Mouse (Mus musculus) liver, embryonic 12.5 days (tissue): ENCODE results near the gene Gm7970. TPM values are rescaled to one million over a fixed set of nuclear protein-coding genes. Genes with fewer than 3 reads are reported as not detected.
"Not testable (repeated sequence)": the region's sequence is repeated elsewhere in the genome, so short reads cannot be mapped to it uniquely, and the experiment has no call there.

Source experiments
- ATAC-seq: fragments of 200-750 bp; cut with Nextera tagmentation; 2 replicates; pipeline ENCODE4 v1.8.0; 2017; ENCODE audit warnings: moderate number of reproducible peaks, mild to moderate bottlenecking, moderate library complexity
- H3K27ac ChIP-seq: fragments of 300-500 bp; sonication (generic); 2 replicates; pipeline ENCODE4 v1.5.1; 2016; ENCODE audit warnings: mild to moderate bottlenecking
- H3K27me3 ChIP-seq: fragments of 300-500 bp; sonication (generic); replicated peaks from 2 replicates; pipeline ENCODE4 v1.6.1; 2016; ENCODE audit warnings: mild to moderate bottlenecking, moderate library complexity
- H3K36me3 ChIP-seq: fragments of 300-500 bp; sonication (generic); 2 replicates; pipeline ENCODE4 v1.6.1; 2016; ENCODE audit warnings: mild to moderate bottlenecking, moderate library complexity
- H3K4me1 ChIP-seq: fragments of 300-500 bp; sonication (generic); 2 replicates; pipeline ENCODE4 v1.6.1; 2016
- H3K4me2 ChIP-seq: fragments of 300-500 bp; sonication (generic); 2 replicates; pipeline ENCODE4 v1.6.1; 2016; ENCODE audit warnings: mild to moderate bottlenecking, moderate library complexity
- H3K4me3 ChIP-seq: fragments of 300-500 bp; sonication (generic); 2 replicates; pipeline ENCODE4 v1.5.1; 2016; ENCODE audit warnings: mild to moderate bottlenecking, moderate library complexity
- H3K9ac ChIP-seq: fragments of 300-500 bp; sonication (generic); 2 replicates; pipeline ENCODE4 v1.6.1; 2016; ENCODE audit warnings: mild to moderate bottlenecking, moderate library complexity
- H3K9me3 ChIP-seq: fragments of 300-500 bp; sonication (generic); replicated peaks from 2 replicates; pipeline ENCODE4 v1.6.1; 2016; ENCODE audit warnings: mild to moderate bottlenecking, moderate library complexity
- WGBS: fragments of 180-500 bp; shearing (Covaris S2); methylation state at CpG from one replicate; pipeline ENCODE4 v1.1.7; 2016; ENCODE audit not compliant: insufficient replicate concordance; 5-methylcytosine and 5-hydroxymethylcytosine counted together
- polyA plus RNA-seq: library from polyadenylated mRNA; unstranded; fragments of >200 nt; fragmentation: Nextera tagmentation; extraction: Ambion mirVana; gene quantifications from 2 replicates; pipeline ENCODE4 v1.2.1, GENCODE M21; 2016

Gm7970 gene
- not detected in 2 replicates for polyA plus RNA-seq

GRCm38 (mm10) chr14:41555483-41555882, at the start of gene Gm7970:
Gene Gm7970, minus strand, starts transcription at chr14:41555583.
- H3K4me3 ChIP-seq, H3K27me3 ChIP-seq, H3K9me3 ChIP-seq, H3K27ac ChIP-seq, H3K4me2 ChIP-seq, H3K9ac ChIP-seq, H3K36me3 ChIP-seq, ATAC-seq, H3K4me1 ChIP-seq: not testable (repeated sequence)
- WGBS = no CpG with 5 or more reads among the region's 2 CpGs

GRCm38 (mm10) chr14:41600935-41601334, 45.6 kb upstream of the Gm7970 start:
- H3K4me2 ChIP-seq, H3K9ac ChIP-seq, H3K4me1 ChIP-seq, H3K9me3 ChIP-seq, ATAC-seq, H3K27me3 ChIP-seq, H3K36me3 ChIP-seq, H3K27ac ChIP-seq, H3K4me3 ChIP-seq: not testable (repeated sequence)
- WGBS = 76% methylated on average over 15 of the region's 15 CpGs

GRCm38 (mm10) chr14:41586346-41586745, 31.0 kb upstream of the Gm7970 start:
- not testable (repeated sequence) for H3K9me3 ChIP-seq, H3K4me1 ChIP-seq, H3K27ac ChIP-seq, H3K4me2 ChIP-seq, H3K4me3 ChIP-seq, H3K27me3 ChIP-seq, H3K9ac ChIP-seq, ATAC-seq, H3K36me3 ChIP-seq
- WGBS = 71% methylated on average over 1 of the region's 1 CpGs

GRCm38 (mm10) chr14:41572911-41573310, 17.5 kb upstream of the Gm7970 start, which contains the start of gene 1700049E17Rik2:
Gene 1700049E17Rik2, plus strand, starts transcription at chr14:41573211.
- H3K4me1 ChIP-seq, H3K4me3 ChIP-seq, H3K36me3 ChIP-seq, ATAC-seq, H3K9me3 ChIP-seq, H3K27me3 ChIP-seq, H3K9ac ChIP-seq, H3K4me2 ChIP-seq, H3K27ac ChIP-seq: not testable (repeated sequence)
- WGBS = no CpG with 5 or more reads among the region's 1 CpGs

- not testable (repeated sequence) for H3K27ac ChIP-seq, H3K4me3 ChIP-seq, ATAC-seq, H3K9me3 ChIP-seq, H3K4me1 ChIP-seq, H3K9ac ChIP-seq, H3K4me2 ChIP-seq, H3K36me3 ChIP-seq, H3K27me3 ChIP-seq
- WGBS = 63% methylated on average over 1 of the region's 1 CpGs
These were observed 30.7 kb downstream of the Gm7970 start for GRCm38 (mm10) chr14:41524695-41525094.

GRCm38 (mm10) chr14:41520683-41521082, 34.7 kb downstream of the Gm7970 start:
- H3K27me3 ChIP-seq, H3K4me3 ChIP-seq, H3K9ac ChIP-seq, H3K4me1 ChIP-seq, ATAC-seq, H3K4me2 ChIP-seq, H3K36me3 ChIP-seq, H3K9me3 ChIP-seq, H3K27ac ChIP-seq: not testable (repeated sequence)
- 56% methylated on average over 5 of the region's 5 CpGs for WGBS

Other genes with a start within 250 kb of the Gm7970 start
- gene Gm5798, start 207.0 kb downstream of the Gm7970 start, polyA plus RNA-seq = not detected in 2 replicates
- gene Gm7945, start 169.2 kb downstream of the Gm7970 start, polyA plus RNA-seq = not detected in 2 replicates
- not detected in 2 replicates for gene Gm6482, start 147.3 kb downstream of the Gm7970 start, polyA plus RNA-seq
- gene Gm7954, start 102.1 kb downstream of the Gm7970 start, polyA plus RNA-seq = not detected in 2 replicates
- gene Gm3486, start 66.1 kb downstream of the Gm7970 start, polyA plus RNA-seq = not detected in 2 replicates
- gene 1700049E17Rik2, start 17.6 kb upstream of the Gm7970 start, polyA plus RNA-seq = not detected in 2 replicates
- not detected in 2 replicates for gene Gm3072, start 69.0 kb upstream of the Gm7970 start, polyA plus RNA-seq
- gene Gm3676, start 90.9 kb upstream of the Gm7970 start, polyA plus RNA-seq = not detected in 2 replicates
- gene Gm8068, start 146.3 kb upstream of the Gm7970 start, polyA plus RNA-seq = not detected in 2 replicates
- gene Gm7929, start 195.0 kb upstream of the Gm7970 start, polyA plus RNA-seq = not detected in 2 replicates
- not detected in 2 replicates for gene Gm47189, start 216.9 kb upstream of the Gm7970 start, polyA plus RNA-seq